Mouse (Mus musculus) limb, embryonic 10.5 days (tissue): ENCODE results near the gene Nsd1. TPM values are rescaled to one million over a fixed set of nuclear protein-coding genes. Genes with fewer than 3 reads are reported as not detected.
A peak's percentile ranks its signal among the peaks of the same experiment; 100 is the strongest.

Experiments used
- DNase-seq: peaks from one replicate; pipeline ENCODE4 v3.0.0-alpha.2; 2017; ENCODE audit warnings: low spot score
- H3K27ac ChIP-seq: fragments of 300-500 bp; sonication (generic); 2 replicates; pipeline ENCODE4 v1.5.1; 2016; ENCODE audit warnings: mild to moderate bottlenecking
- H3K27me3 ChIP-seq: fragments of 300-500 bp; sonication (generic); 2 replicates; pipeline ENCODE4 v1.6.1; 2016; ENCODE audit warnings: low read depth, mild to moderate bottlenecking; ENCODE audit not compliant: poor library complexity, severe bottlenecking
- H3K36me3 ChIP-seq: fragments of 300-500 bp; sonication (generic); 2 replicates; pipeline ENCODE4 v1.6.1; 2016; ENCODE audit warnings: mild to moderate bottlenecking, moderate library complexity
- H3K4me1 ChIP-seq: fragments of 300-500 bp; sonication (generic); 2 replicates; pipeline ENCODE4 v1.6.1; 2016
- H3K4me3 ChIP-seq: fragments of 300-500 bp; sonication (generic); 2 replicates; pipeline ENCODE4 v1.5.1; 2016; ENCODE audit warnings: mild to moderate bottlenecking, moderate library complexity
- H3K9me3 ChIP-seq: fragments of 300-500 bp; sonication (generic); replicated peaks from 2 replicates; pipeline ENCODE4 v1.6.1; 2016; ENCODE audit warnings: mild to moderate bottlenecking
- WGBS: fragments of 180-500 bp; shearing (Covaris S2); methylation state at CpG from one replicate; pipeline ENCODE4 v1.1.7; 2016; 5-methylcytosine and 5-hydroxymethylcytosine counted together
- polyA plus RNA-seq: library from polyadenylated mRNA; unstranded; fragments of >200 nt; fragmentation: Nextera tagmentation; extraction: Ambion mirVana; gene quantifications from 2 replicates; pipeline ENCODE4 v1.2.1, GENCODE M21; 2016

Nsd1 gene
- polyA plus RNA-seq, 1 experiment from 2014 or later = 69.1 TPM

GRCm38 (mm10) chr13:55312028-55312630, 102.5 kb downstream of the Nsd1 start:
- Histone ChIP-seq H3K36me3 (peaks cover 99% of the 10 kb centered on the region), H3K9me3 (no peaks in the 10 kb centered on the region), H3K4me1 (no peaks in the 10 kb centered on the region), H3K27ac (no peak overlapping the region), H3K4me3 (no peak overlapping the region), H3K27me3 (no peaks in the 10 kb centered on the region)
- DNase-seq = no peak
- 92% methylated on average over 8 of the region's 8 CpGs for WGBS

- WGBS = 91% methylated on average over 9 of the region's 9 CpGs
- Histone ChIP-seq H3K27ac (no peak overlapping the region), H3K27me3 (no peaks in the 10 kb centered on the region), H3K9me3 (no peaks in the 10 kb centered on the region), H3K36me3 (peaks cover 99% of the 10 kb centered on the region), H3K4me1 (no peaks in the 10 kb centered on the region), H3K4me3 (no peak overlapping the region)
- DNase-seq = no peak
Measured at GRCm38 (mm10) chr13:55313051-55313450, 103.5 kb downstream of the Nsd1 start.

GRCm38 (mm10) chr13:55314891-55315412, 105.4 kb downstream of the Nsd1 start:
- DNase-seq = no peak
- no peaks in the 10 kb centered on the region for H3K9me3 ChIP-seq
- peaks cover 100% of the 10 kb centered on the region for H3K36me3 ChIP-seq
- no peaks in the 10 kb centered on the region; the same call in 1 of the 2 replicates for H3K4me1 ChIP-seq
- no peak overlapping the region for H3K4me3 ChIP-seq
- WGBS = 94% methylated on average over 2 of the region's 2 CpGs
- no peak overlapping the region for H3K27ac ChIP-seq
- H3K27me3 ChIP-seq = no peaks in the 10 kb centered on the region

- H3K36me3 ChIP-seq = peaks cover 81% of the 10 kb centered on the region
- WGBS = 86% methylated on average over 3 of the region's 3 CpGs
- H3K27me3 ChIP-seq = no peaks in the 10 kb centered on the region
- peaks cover 25% of the 10 kb centered on the region for H3K4me1 ChIP-seq
- H3K9me3 ChIP-seq = no peaks in the 10 kb centered on the region
- DNase-seq = no peak
- no peak overlapping the region for H3K27ac ChIP-seq
- H3K4me3 ChIP-seq = no peak overlapping the region
Measured at GRCm38 (mm10) chr13:55318351-55318750, 108.8 kb downstream of the Nsd1 start.

GRCm38 (mm10) chr13:55319931-55320533, 110.5 kb downstream of the Nsd1 start, which contains the start of gene Prelid1:
Gene Prelid1 (plus strand): TSS chr13:55320500.
- 83% methylated on average over 4 of the region's 4 CpGs for WGBS
- DNase-seq = no peak
- Histone ChIP-seq H3K4me3 (peak within 1 kb of the TSS; percentile 96), H3K9me3 (no peaks in the 10 kb centered on the region), H3K27me3 (no peaks in the 10 kb centered on the region), H3K27ac (peak within 1 kb of the TSS; percentile 93), H3K36me3 (peaks cover 80% of the 10 kb centered on the region), H3K4me1 (peaks cover 27% of the 10 kb centered on the region)

GRCm38 (mm10) chr13:55321434-55322129, 112.0 kb downstream of the Nsd1 start, which contains the start of gene Rab24:
Gene Rab24 (minus strand): TSS chr13:55321946.
- under 1% methylated on average over 73 of the region's 73 CpGs for WGBS
- H3K36me3 ChIP-seq = peaks cover 78% of the 10 kb centered on the region

GRCm38 (mm10) chr13:55322130-55322825, 112.7 kb downstream of the Nsd1 start:
- peak overlapping the region; percentile 96 for H3K4me3 ChIP-seq
- H3K27ac ChIP-seq = peak overlapping the region; percentile 93
- WGBS = 3% methylated on average over 31 of the region's 31 CpGs
- H3K4me1 ChIP-seq = peaks cover 31% of the 10 kb centered on the region
- H3K36me3 ChIP-seq = peaks cover 76% of the 10 kb centered on the region
- DNase-seq = no peak
- no peaks in the 10 kb centered on the region for H3K27me3 ChIP-seq
- H3K9me3 ChIP-seq = no peaks in the 10 kb centered on the region

More at GRCm38 (mm10) chr13:55321434-55322129, 112.0 kb downstream of the Nsd1 start, which contains the start of gene Rab24:
- Histone ChIP-seq H3K27me3 (no peaks in the 10 kb centered on the region), H3K4me1 (peaks cover 31% of the 10 kb centered on the region), H3K4me3 (peak within 1 kb of the TSS; percentile 96), H3K27ac (peak within 1 kb of the TSS; percentile 93), H3K9me3 (no peaks in the 10 kb centered on the region)
- peak; percentile 95 for DNase-seq

- no peak overlapping the region for H3K4me3 ChIP-seq
- H3K4me1 ChIP-seq = peaks cover 52% of the 10 kb centered on the region
- no peak for DNase-seq
- peaks cover 5% of the 10 kb centered on the region; the same call in 1 of the 2 replicates for H3K27me3 ChIP-seq
- no peak overlapping the region for H3K27ac ChIP-seq
- WGBS = 84% methylated on average over 11 of the region's 11 CpGs
- H3K9me3 ChIP-seq = no peaks in the 10 kb centered on the region
- peaks cover 43% of the 10 kb centered on the region for H3K36me3 ChIP-seq
Measured at GRCm38 (mm10) chr13:55325596-55325995, 116.0 kb downstream of the Nsd1 start.

GRCm38 (mm10) chr13:55327169-55327568, 117.6 kb downstream of the Nsd1 start:
- H3K36me3 ChIP-seq = peaks cover 40% of the 10 kb centered on the region
- 64% methylated on average over 4 of the region's 4 CpGs for WGBS
- H3K27ac ChIP-seq = no peak overlapping the region
- no peak for DNase-seq
- H3K4me3 ChIP-seq = no peak overlapping the region
- peaks cover 49% of the 10 kb centered on the region for H3K4me1 ChIP-seq
- no peaks in the 10 kb centered on the region for H3K9me3 ChIP-seq
- peaks cover 5% of the 10 kb centered on the region; the same call in 1 of the 2 replicates for H3K27me3 ChIP-seq

- 39% methylated on average over 8 of the region's 8 CpGs for WGBS
- DNase-seq = peak; percentile 86
- H3K4me3 ChIP-seq = peak overlapping the region; percentile 76
- peaks cover 46% of the 10 kb centered on the region for H3K4me1 ChIP-seq
- H3K27ac ChIP-seq = peak overlapping the region; percentile 6; the same call in 1 of the 2 replicates
- no peaks in the 10 kb centered on the region for H3K9me3 ChIP-seq
- peaks cover 5% of the 10 kb centered on the region; the same call in 1 of the 2 replicates for H3K27me3 ChIP-seq
- peaks cover 40% of the 10 kb centered on the region for H3K36me3 ChIP-seq
Measured at GRCm38 (mm10) chr13:55327633-55328032, 118.1 kb downstream of the Nsd1 start.

- Histone ChIP-seq H3K4me3 (peak overlapping the region; percentile 76), H3K27me3 (peaks cover 5% of the 10 kb centered on the region; the same call in 1 of the 2 replicates), H3K36me3 (peaks cover 36% of the 10 kb centered on the region), H3K4me1 (peaks cover 41% of the 10 kb centered on the region), H3K27ac (peak overlapping the region; percentile 28; the same call in 1 of the 2 replicates), H3K9me3 (no peaks in the 10 kb centered on the region)
- no peak for DNase-seq
- WGBS = 81% methylated on average over 6 of the region's 6 CpGs
Measured at GRCm38 (mm10) chr13:55328171-55328570, 118.6 kb downstream of the Nsd1 start.

- peaks cover 5% of the 10 kb centered on the region; the same call in 1 of the 2 replicates for H3K27me3 ChIP-seq
- peaks cover 37% of the 10 kb centered on the region for H3K4me1 ChIP-seq
- H3K36me3 ChIP-seq = peaks cover 32% of the 10 kb centered on the region
- DNase-seq = no peak
- peak overlapping the region; percentile 76 for H3K4me3 ChIP-seq
- 86% methylated on average over 4 of the region's 4 CpGs for WGBS
- no peaks in the 10 kb centered on the region for H3K9me3 ChIP-seq
- H3K27ac ChIP-seq = 0 out of 2 replicates have a peak overlapping the region, but pooled peaks have one; percentile 97
Measured at GRCm38 (mm10) chr13:55328641-55329040, 119.1 kb downstream of the Nsd1 start.
